Mouse (Mus musculus) liver, embryonic 14.5 days (tissue): ENCODE measurements around the gene Vipr1. TPM values are rescaled to one million over a fixed set of nuclear protein-coding genes. Genes with fewer than 3 reads are reported as not detected.

Experiments used
- ATAC-seq: fragments of 200-750 bp; cut with Nextera tagmentation; 2 replicates; pipeline ENCODE4 v1.8.0; 2017; ENCODE audit warnings: moderate number of reproducible peaks, mild to moderate bottlenecking, moderate library complexity; ENCODE audit not compliant: insufficient read depth
- DNase-seq, 3 experiments: peaks; one replicate each; pipeline ENCODE4 v3.0.0-alpha.2; 2012 to 2013; ENCODE audit warnings: low read depth in 3 of 3, low spot score in 3 of 3
- H3K27ac ChIP-seq: fragments of 300-500 bp; sonication (generic); 2 replicates; pipeline ENCODE4 v1.5.1; 2014; ENCODE audit warnings: moderate library complexity, mild to moderate bottlenecking, control low read depth, inconsistent platforms
- H3K27me3 ChIP-seq: fragments of 300-500 bp; sonication (generic); 2 replicates; pipeline ENCODE4 v1.6.1; 2014; ENCODE audit warnings: mild to moderate bottlenecking, low read length, moderate library complexity; ENCODE audit not compliant: control insufficient read depth, insufficient read depth
- H3K36me3 ChIP-seq: fragments of 300-500 bp; sonication (generic); replicated peaks from 2 replicates; pipeline ENCODE4 v1.6.1; 2014; ENCODE audit warnings: low read depth; ENCODE audit not compliant: control insufficient read depth, insufficient read depth
- H3K4me1 ChIP-seq, 2 experiments: fragments of 200-500 bp in 1 of 2; fragments of 300-500 bp in 1 of 2; sonication (generic) in 1 of 2; replicated peaks; 2 replicates each; pipeline ENCODE4 v1.6.1; 2012 to 2014; ENCODE audit warnings: antibody characterized with exemption in 1 of 2, inconsistent platforms in 1 of 2, low read length in 1 of 2; ENCODE audit not compliant: control insufficient read depth in 2 of 2, insufficient read depth in 2 of 2
- H3K4me2 ChIP-seq: fragments of 300-500 bp; sonication (generic); 2 replicates; pipeline ENCODE4 v1.6.1; 2014; ENCODE audit warnings: low read depth, mild to moderate bottlenecking, control low read depth, moderate library complexity
- H3K4me3 ChIP-seq, 2 experiments: fragments of 200-500 bp in 1 of 2; fragments of 300-500 bp in 1 of 2; sonication (generic) in 1 of 2; 2 replicates each; pipeline ENCODE4 v1.5.1; 2012 to 2014; ENCODE audit warnings: low read depth in 2 of 2, low read length in 2 of 2, mild to moderate bottlenecking in 2 of 2, control low read depth in 1 of 2, inconsistent platforms in 1 of 2, moderate library complexity in 1 of 2; ENCODE audit not compliant: insufficient read depth in 1 of 2
- H3K9ac ChIP-seq: fragments of 300-500 bp; sonication (generic); replicated peaks from 2 replicates; pipeline ENCODE4 v1.6.1; 2014; ENCODE audit warnings: mild to moderate bottlenecking, control low read depth, moderate library complexity
- H3K9me3 ChIP-seq: fragments of 300-500 bp; sonication (generic); 2 replicates; pipeline ENCODE4 v1.6.1; 2016; ENCODE audit warnings: low read length, mixed read lengths; ENCODE audit not compliant: control insufficient read depth
- CTCF ChIP-seq: IDR thresholded peaks from 2 replicates; pipeline ENCODE4 v1.5.1; 2016; ENCODE audit warnings: antibody characterized with exemption, low read depth, control low read depth
- EP300 ChIP-seq: IDR thresholded peaks from 2 replicates; pipeline ENCODE4 v1.6.1; 2016; ENCODE audit warnings: antibody characterized with exemption, low read depth
- WGBS: fragments of 180-500 bp; shearing (Covaris S2); extraction: QIAGEN DNeasy Blood & Tissue Kit; methylation state at CpG from one replicate; pipeline ENCODE4 v1.1.7; 2014; ENCODE audit not compliant: insufficient replicate concordance; 5-methylcytosine and 5-hydroxymethylcytosine counted together
- polyA plus RNA-seq, 2 experiments: library from polyadenylated mRNA; depleted of rRNA in 1 of 2; stranded (reverse) in 1 of 2; unstranded in 1 of 2; fragments of >200 nt; fragmentation: Nextera tagmentation in 1 of 2; extraction: Ambion mirVana in 1 of 2; gene quantifications; 2 replicates each; pipeline versions ENCODE4 v1.2.1 to v1.2.3; 2012 to 2014

The Vipr1 gene
- polyA plus RNA-seq, 2 experiments = 0.26 to 0.46 TPM

GRCm38 (mm10) chr9:121606498-121607096 is 35.9 kb upstream of the Vipr1 start:
- no peak overlapping the region for H3K9ac ChIP-seq
- WGBS = 35% methylated on average over 1 of the region's 1 CpGs

GRCm38 (mm10) chr9:121609381-121609780 is 33.1 kb upstream of the Vipr1 start:
- TF ChIP-seq CTCF = no peak
- TF ChIP-seq EP300 = no peak
- Histone ChIP-seq H3K27ac (no peak overlapping the region), H3K36me3 (no peaks in the 10 kb centered on the region), H3K4me3 (no peak overlapping the region), H3K4me2 (no peak overlapping the region), H3K4me1 (no peaks in the 10 kb centered on the region), H3K9ac (no peak overlapping the region), H3K27me3 (no peaks in the 10 kb centered on the region), H3K9me3 (no peaks in the 10 kb centered on the region)
- no peak for DNase-seq
- 29% methylated on average over 6 of the region's 6 CpGs for WGBS
- ATAC-seq = no peak

More at GRCm38 (mm10) chr9:121606498-121607096, 35.9 kb upstream of the Vipr1 start:
- Histone ChIP-seq H3K36me3 (no peaks in the 10 kb centered on the region), H3K4me1 (no peaks in the 10 kb centered on the region), H3K27ac (no peak overlapping the region), H3K9me3 (no peaks in the 10 kb centered on the region), H3K4me3 (no peak overlapping the region), H3K27me3 (no peaks in the 10 kb centered on the region), H3K4me2 (no peak overlapping the region)
- TF ChIP-seq CTCF (no peak), EP300 (no peak)
- DNase-seq (no peak), ATAC-seq (no peak)

GRCm38 (mm10) chr9:121613192-121613591 is 29.3 kb upstream of the Vipr1 start:
- H3K27ac ChIP-seq = no peak overlapping the region
- no peaks in the 10 kb centered on the region for H3K36me3 ChIP-seq
- TF ChIP-seq CTCF (no peak), EP300 (no peak)
- WGBS = 14% methylated on average over 5 of the region's 5 CpGs
- H3K9me3 ChIP-seq = no peaks in the 10 kb centered on the region
- ATAC-seq (no peak), DNase-seq (no peak)
- no peak overlapping the region for H3K9ac ChIP-seq
- no peaks in the 10 kb centered on the region for H3K27me3 ChIP-seq
- no peak overlapping the region for H3K4me3 ChIP-seq
- no peaks in the 10 kb centered on the region for H3K4me1 ChIP-seq
- H3K4me2 ChIP-seq = no peak overlapping the region

GRCm38 (mm10) chr9:121614241-121614757 is 28.2 kb upstream of the Vipr1 start:
- Histone ChIP-seq H3K27ac (no peak overlapping the region), H3K4me2 (no peak overlapping the region), H3K9me3 (no peaks in the 10 kb centered on the region), H3K4me3 (no peak overlapping the region), H3K4me1 (no peaks in the 10 kb centered on the region), H3K27me3 (no peaks in the 10 kb centered on the region), H3K36me3 (no peaks in the 10 kb centered on the region), H3K9ac (no peak overlapping the region)
- DNase-seq = no peak
- TF ChIP-seq EP300 (no peak), CTCF (no peak)
- no peak for ATAC-seq

GRCm38 (mm10) chr9:121616471-121616870 is 26.0 kb upstream of the Vipr1 start:
- Histone ChIP-seq H3K4me2 (no peak overlapping the region), H3K9me3 (no peaks in the 10 kb centered on the region), H3K36me3 (no peaks in the 10 kb centered on the region), H3K27ac (no peak overlapping the region), H3K4me1 (no peaks in the 10 kb centered on the region), H3K9ac (no peak overlapping the region), H3K27me3 (no peaks in the 10 kb centered on the region), H3K4me3 (no peak overlapping the region)
- ATAC-seq (no peak), DNase-seq (no peak)
- TF ChIP-seq CTCF (peak; percentile 64), EP300 (no peak)
- WGBS = 33% methylated on average over 3 of the region's 3 CpGs
